Mouse (Mus musculus): Measurements from ENCODE around the gene Rasl10b. TPM values are rescaled to one million over a fixed set of nuclear protein-coding genes. Genes with fewer than 3 reads are reported as not detected.

The Rasl10b gene
- polyA plus RNA-seq, 1 experiment from 2014 or later = 4.4 TPM

GRCm38 (mm10) chr11:83439426-83440060 is 30.6 kb downstream of the Rasl10b start:
- H3K27me3 ChIP-seq (ENCODE audit: control insufficient read depth, insufficient read depth, low read length) = peaks cover 29% of the 10 kb centered on the region
- peak overlapping the region; percentile 58 for H3K4me3 ChIP-seq (ENCODE audit: low read depth, low read length)
- H3K4me2 ChIP-seq = peak overlapping the region; percentile 87
- no peaks in the 10 kb centered on the region for H3K36me3 ChIP-seq (ENCODE audit: control insufficient read depth, insufficient read depth, low read length)
- H3K4me1 ChIP-seq (ENCODE audit: control insufficient read depth, insufficient read depth, low read length) = peaks cover 19% of the 10 kb centered on the region
- H3K9ac ChIP-seq (ENCODE audit: low read depth, low read length) = no peak overlapping the region
- H3K27ac ChIP-seq (ENCODE audit: low read depth, low read length) = no peak overlapping the region
- WGBS (ENCODE audit: insufficient replicate concordance) = 48% methylated on average over 8 of the region's 11 CpGs
- no peaks in the 10 kb centered on the region for H3K9me3 ChIP-seq (replicated peaks; ENCODE audit: control insufficient read depth, low read length)
- no peak for ATAC-seq (replicated peaks; ENCODE audit: insufficient number of reproducible peaks, low FRiP score, low TSS enrichment)

- Histone ChIP-seq H3K4me2 (peak overlapping the region; percentile 87), H3K4me1 (ENCODE audit: control insufficient read depth, insufficient read depth, low read length) (peaks cover 24% of the 10 kb centered on the region), H3K27ac (ENCODE audit: low read depth, low read length) (0 out of 2 replicates have a peak overlapping the region, but pooled peaks have one; percentile 51), H3K4me3 (ENCODE audit: low read depth, low read length) (peak overlapping the region; percentile 58), H3K36me3 (ENCODE audit: control insufficient read depth, insufficient read depth, low read length) (no peaks in the 10 kb centered on the region), H3K27me3 (ENCODE audit: control insufficient read depth, insufficient read depth, low read length) (peaks cover 29% of the 10 kb centered on the region), H3K9me3 (replicated peaks; ENCODE audit: control insufficient read depth, low read length) (no peaks in the 10 kb centered on the region), H3K9ac (ENCODE audit: low read depth, low read length) (peak overlapping the region; percentile 66)
- peak; percentile 83 for ATAC-seq (replicated peaks; ENCODE audit: insufficient number of reproducible peaks, low FRiP score, low TSS enrichment)
- under 1% methylated on average over 62 of the region's 75 CpGs for WGBS (ENCODE audit: insufficient replicate concordance)
These were observed 31.4 kb downstream of the Rasl10b start for GRCm38 (mm10) chr11:83440081-83441064.

GRCm38 (mm10) chr11:83441235-83441634 is 32.3 kb downstream of the Rasl10b start:
- Histone ChIP-seq H3K4me3 (ENCODE audit: low read depth, low read length) (peak overlapping the region; percentile 58), H3K9ac (ENCODE audit: low read depth, low read length) (peak overlapping the region; percentile 66), H3K27me3 (ENCODE audit: control insufficient read depth, insufficient read depth, low read length) (peaks cover 32% of the 10 kb centered on the region), H3K9me3 (replicated peaks; ENCODE audit: control insufficient read depth, low read length) (no peaks in the 10 kb centered on the region), H3K27ac (ENCODE audit: low read depth, low read length) (peak overlapping the region; percentile 51), H3K4me2 (peak overlapping the region; percentile 87), H3K4me1 (ENCODE audit: control insufficient read depth, insufficient read depth, low read length) (peaks cover 24% of the 10 kb centered on the region), H3K36me3 (ENCODE audit: control insufficient read depth, insufficient read depth, low read length) (no peaks in the 10 kb centered on the region)
- 35% methylated on average over 7 of the region's 7 CpGs for WGBS (ENCODE audit: insufficient replicate concordance)
- no peak for ATAC-seq (replicated peaks; ENCODE audit: insufficient number of reproducible peaks, low FRiP score, low TSS enrichment)

- no peaks in the 10 kb centered on the region for H3K9me3 ChIP-seq (replicated peaks; ENCODE audit: control insufficient read depth, low read length)
- no peak for ATAC-seq (replicated peaks; ENCODE audit: insufficient number of reproducible peaks, low FRiP score, low TSS enrichment)
- peaks cover 37% of the 10 kb centered on the region for H3K4me1 ChIP-seq (ENCODE audit: control insufficient read depth, insufficient read depth, low read length)
- peak overlapping the region; percentile 26 for H3K4me3 ChIP-seq (ENCODE audit: low read depth, low read length)
- H3K9ac ChIP-seq (ENCODE audit: low read depth, low read length) = no peak overlapping the region
- peaks cover 32% of the 10 kb centered on the region for H3K27me3 ChIP-seq (ENCODE audit: control insufficient read depth, insufficient read depth, low read length)
- no peaks in the 10 kb centered on the region for H3K36me3 ChIP-seq (ENCODE audit: control insufficient read depth, insufficient read depth, low read length)
- 9% methylated on average over 29 of the region's 29 CpGs for WGBS (ENCODE audit: insufficient replicate concordance)
- H3K27ac ChIP-seq (ENCODE audit: low read depth, low read length) = no peak overlapping the region
- peak overlapping the region; percentile 57 for H3K4me2 ChIP-seq
These were observed 33.8 kb downstream of the Rasl10b start for GRCm38 (mm10) chr11:83442596-83443267.

- Histone ChIP-seq H3K36me3 (ENCODE audit: control insufficient read depth, insufficient read depth, low read length) (no peaks in the 10 kb centered on the region), H3K27ac (ENCODE audit: low read depth, low read length) (no peak overlapping the region), H3K4me1 (ENCODE audit: control insufficient read depth, insufficient read depth, low read length) (peaks cover 47% of the 10 kb centered on the region), H3K4me3 (ENCODE audit: low read depth, low read length) (no peak overlapping the region), H3K9me3 (replicated peaks; ENCODE audit: control insufficient read depth, low read length) (no peaks in the 10 kb centered on the region), H3K4me2 (peak overlapping the region; percentile 54; the same call in 1 of the 2 replicates), H3K9ac (ENCODE audit: low read depth, low read length) (no peak overlapping the region), H3K27me3 (ENCODE audit: control insufficient read depth, insufficient read depth, low read length) (peaks cover 32% of the 10 kb centered on the region)
- WGBS (ENCODE audit: insufficient replicate concordance) = 3% methylated on average over 7 of the region's 7 CpGs
- no peak for ATAC-seq (replicated peaks; ENCODE audit: insufficient number of reproducible peaks, low FRiP score, low TSS enrichment)
These were observed 34.9 kb downstream of the Rasl10b start for GRCm38 (mm10) chr11:83443824-83444223.

GRCm38 (mm10) chr11:83445001-83445400 is 36.1 kb downstream of the Rasl10b start:
- H3K9ac ChIP-seq (ENCODE audit: low read depth, low read length) = no peak overlapping the region
- no peaks in the 10 kb centered on the region for H3K9me3 ChIP-seq (replicated peaks; ENCODE audit: control insufficient read depth, low read length)
- peaks cover 57% of the 10 kb centered on the region for H3K4me1 ChIP-seq (ENCODE audit: control insufficient read depth, insufficient read depth, low read length)
- 26% methylated on average over 19 of the region's 19 CpGs for WGBS (ENCODE audit: insufficient replicate concordance)
- ATAC-seq (replicated peaks; ENCODE audit: insufficient number of reproducible peaks, low FRiP score, low TSS enrichment) = no peak
- H3K4me3 ChIP-seq (ENCODE audit: low read depth, low read length) = peak overlapping the region; percentile 24
- H3K36me3 ChIP-seq (ENCODE audit: control insufficient read depth, insufficient read depth, low read length) = no peaks in the 10 kb centered on the region
- H3K4me2 ChIP-seq = peak overlapping the region; percentile 54
- peaks cover 32% of the 10 kb centered on the region for H3K27me3 ChIP-seq (ENCODE audit: control insufficient read depth, insufficient read depth, low read length)
- no peak overlapping the region for H3K27ac ChIP-seq (ENCODE audit: low read depth, low read length)

GRCm38 (mm10) chr11:83447612-83448011 is 38.7 kb downstream of the Rasl10b start:
- no peak overlapping the region for H3K9ac ChIP-seq (ENCODE audit: low read depth, low read length)
- no peaks in the 10 kb centered on the region for H3K9me3 ChIP-seq (replicated peaks; ENCODE audit: control insufficient read depth, low read length)
- peaks cover 48% of the 10 kb centered on the region for H3K4me1 ChIP-seq (ENCODE audit: control insufficient read depth, insufficient read depth, low read length)
- no peak overlapping the region for H3K4me2 ChIP-seq
- no peaks in the 10 kb centered on the region for H3K36me3 ChIP-seq (ENCODE audit: control insufficient read depth, insufficient read depth, low read length)
- H3K27me3 ChIP-seq (ENCODE audit: control insufficient read depth, insufficient read depth, low read length) = peaks cover 15% of the 10 kb centered on the region
- no peak overlapping the region for H3K4me3 ChIP-seq (ENCODE audit: low read depth, low read length)
- WGBS (ENCODE audit: insufficient replicate concordance) = 70% methylated on average over 10 of the region's 10 CpGs
- no peak overlapping the region for H3K27ac ChIP-seq (ENCODE audit: low read depth, low read length)
- ATAC-seq (replicated peaks; ENCODE audit: insufficient number of reproducible peaks, low FRiP score, low TSS enrichment) = no peak

Measured in heart, embryonic 11.5 days (tissue).